Mouse (Mus musculus): Measurements from ENCODE around the gene Zmat5.
A peak's percentile ranks its signal among the peaks of the same experiment; 100 is the strongest.

The Zmat5 gene

DNA sequence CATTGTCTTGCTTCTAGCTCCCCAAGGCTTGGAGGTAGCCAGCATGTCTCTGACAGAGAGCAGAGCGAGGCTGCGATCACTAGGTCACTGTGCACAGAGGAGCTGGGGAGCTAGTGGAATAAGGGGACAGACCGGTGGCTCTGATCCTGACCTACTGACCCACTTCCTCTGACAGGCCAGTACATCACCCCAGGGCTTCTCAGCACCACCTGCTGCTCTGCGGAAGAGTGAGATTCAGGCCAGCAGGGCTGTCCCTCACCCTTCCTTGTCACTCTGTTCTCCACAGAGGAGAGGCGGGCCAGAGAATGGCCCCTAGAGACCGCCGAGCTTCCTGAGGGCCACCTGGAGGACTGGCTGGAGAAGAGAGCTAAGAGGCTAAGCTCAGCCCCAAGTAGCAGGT is 27.3 kb downstream of the Zmat5 start:
- no peak for DNase-seq (ENCODE audit: extremely low spot score, low spot score)

DNA sequence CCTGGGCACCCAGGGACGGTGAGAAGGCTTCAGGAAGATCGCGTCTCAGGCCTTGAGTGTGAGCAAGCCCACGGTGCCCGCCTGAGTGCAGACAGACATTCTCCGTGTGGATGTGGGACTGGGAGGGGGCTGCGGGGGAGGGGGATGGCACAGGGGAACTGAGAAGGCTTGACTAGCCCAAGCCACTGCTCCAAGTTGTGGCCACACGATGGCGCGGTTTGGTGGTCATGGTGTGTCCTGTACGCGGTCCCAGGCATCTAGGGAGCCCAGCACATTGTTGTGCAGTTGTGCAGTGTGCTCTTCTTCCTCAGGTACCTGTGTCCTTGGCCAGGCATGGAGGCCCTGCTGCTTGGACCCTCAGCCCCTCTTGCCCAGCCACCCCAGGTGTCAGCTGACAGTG is 29.7 kb downstream of the Zmat5 start:
- DNase-seq (ENCODE audit: extremely low spot score, low spot score): no peak

DNA sequence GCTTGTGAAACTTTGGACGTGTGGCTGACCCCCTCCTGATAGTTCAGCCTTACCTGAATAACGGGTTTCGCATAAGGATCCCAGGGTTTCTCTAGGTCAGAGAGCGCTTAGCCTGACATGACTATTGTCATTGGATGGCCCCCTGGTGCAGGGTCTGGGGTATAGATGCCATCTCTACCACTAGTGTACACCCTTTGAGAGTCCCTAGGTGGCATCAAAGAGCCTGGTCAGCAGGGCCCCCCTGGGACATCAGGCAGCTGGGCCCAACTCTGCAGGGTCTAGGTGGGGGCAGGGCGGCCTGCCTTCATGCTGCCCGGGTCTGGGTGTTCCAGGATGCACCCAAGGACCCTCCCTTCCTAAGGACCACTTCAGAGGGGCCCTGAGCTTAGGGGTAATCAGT is 31.9 kb downstream of the Zmat5 start:
- DNase-seq (ENCODE audit: extremely low spot score, low spot score): no peak

DNA sequence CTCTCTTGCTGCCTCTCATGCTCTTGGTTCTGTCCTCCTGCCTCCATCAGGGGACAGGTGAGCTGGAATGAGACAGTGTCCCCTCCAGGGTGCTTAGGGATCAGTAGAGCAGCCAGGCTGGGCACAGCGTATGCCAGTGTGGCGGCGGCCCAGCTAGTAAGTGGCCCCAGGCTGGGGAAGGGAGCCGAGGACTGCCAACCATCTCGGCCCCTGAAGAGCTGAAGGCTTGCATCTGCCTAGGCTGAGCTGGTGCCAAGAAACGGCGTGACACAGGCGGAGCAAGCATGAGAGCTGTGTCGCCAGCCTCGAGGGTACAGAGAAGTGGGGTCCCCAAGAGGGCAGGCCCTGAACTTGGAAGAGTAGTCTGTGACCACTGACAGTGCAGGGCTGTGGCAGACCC is 33.2 kb downstream of the Zmat5 start:
- no peak for DNase-seq (ENCODE audit: extremely low spot score, low spot score)

DNA sequence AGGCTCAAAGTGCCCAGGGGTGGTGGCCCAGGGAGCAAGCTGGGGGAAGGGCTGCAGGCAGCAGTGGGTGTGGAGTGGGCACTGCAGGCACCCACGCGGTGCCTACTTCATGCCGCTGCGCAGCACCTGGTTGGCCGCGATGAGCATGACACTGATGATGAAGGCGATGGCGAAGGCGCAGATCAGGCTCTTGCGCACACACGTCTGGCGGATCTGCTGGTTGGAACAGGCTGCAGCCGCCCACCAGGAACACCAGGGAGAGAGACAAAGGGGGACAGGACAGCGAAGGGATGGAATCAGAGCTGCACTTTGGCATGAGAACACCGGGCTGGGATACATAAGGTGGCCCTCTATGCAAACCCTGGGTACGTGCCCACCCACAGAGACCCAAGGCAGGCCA is 34.2 kb downstream of the Zmat5 start:
- no peak for DNase-seq (ENCODE audit: extremely low spot score, low spot score)

DNA sequence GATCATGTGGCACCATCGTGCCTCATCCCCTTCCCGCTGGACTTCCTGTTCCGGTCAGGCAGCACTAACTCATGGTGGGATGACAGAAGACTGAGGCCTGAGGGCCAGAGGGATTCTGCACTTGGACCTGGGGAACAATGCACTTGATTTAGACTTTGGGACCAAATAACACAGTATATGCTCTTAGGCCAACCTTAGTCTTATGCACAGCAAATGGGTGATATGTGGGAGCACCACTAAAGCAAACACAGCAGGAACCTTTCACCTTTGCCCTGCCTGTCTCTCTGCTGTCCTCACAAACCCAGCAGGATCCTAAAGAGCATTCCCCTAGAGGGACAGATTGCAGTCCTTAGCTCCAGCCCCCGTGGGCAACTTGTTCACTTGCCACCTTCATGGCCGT is 36.3 kb downstream of the Zmat5 start:
- no peak for DNase-seq (ENCODE audit: extremely low spot score, low spot score)

DNA sequence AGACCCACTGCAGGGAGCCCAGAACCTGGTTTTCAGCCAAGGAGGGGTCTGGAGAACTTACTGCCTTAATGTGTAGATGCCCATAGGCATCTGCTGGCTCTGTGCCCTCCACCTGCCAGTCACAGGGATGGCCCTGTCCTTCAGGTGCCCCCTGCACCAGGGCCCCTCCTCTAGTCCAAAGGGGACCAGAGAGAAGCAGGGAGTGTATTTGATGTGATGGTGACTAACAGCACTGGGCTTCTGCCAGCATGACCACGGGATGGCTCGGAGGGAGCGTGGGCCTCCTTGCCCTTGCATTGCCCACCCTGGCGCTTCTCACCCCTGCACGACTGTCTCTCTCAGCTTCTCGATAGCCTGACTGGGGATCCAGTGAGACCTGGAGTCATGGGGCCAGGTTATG is 40.2 kb downstream of the Zmat5 start:
- DNase-seq (ENCODE audit: extremely low spot score, low spot score): no peak

DNA sequence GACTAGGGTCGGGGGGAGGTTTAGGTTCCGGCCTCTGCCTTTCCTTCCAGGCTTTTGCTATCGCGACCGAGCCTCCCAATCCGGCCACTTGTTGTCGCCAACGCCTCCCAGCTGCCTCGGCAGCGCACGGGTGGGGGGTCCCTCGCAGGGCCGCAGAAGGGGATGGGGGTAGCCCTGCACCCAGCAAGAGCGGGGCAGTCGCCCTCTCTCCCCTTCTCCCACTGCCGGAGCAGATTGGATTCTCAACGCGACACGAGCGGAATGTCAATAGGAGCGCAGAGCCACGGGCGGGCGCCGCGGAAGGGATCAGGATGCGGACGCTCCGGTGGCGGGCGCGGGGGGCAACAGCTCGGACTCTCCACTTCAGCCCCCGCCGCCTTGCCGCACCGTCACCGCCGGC is 41.5 kb downstream of the Zmat5 start:
- peak; percentile 50 for DNase-seq (ENCODE audit: extremely low spot score, low spot score)

DNA sequence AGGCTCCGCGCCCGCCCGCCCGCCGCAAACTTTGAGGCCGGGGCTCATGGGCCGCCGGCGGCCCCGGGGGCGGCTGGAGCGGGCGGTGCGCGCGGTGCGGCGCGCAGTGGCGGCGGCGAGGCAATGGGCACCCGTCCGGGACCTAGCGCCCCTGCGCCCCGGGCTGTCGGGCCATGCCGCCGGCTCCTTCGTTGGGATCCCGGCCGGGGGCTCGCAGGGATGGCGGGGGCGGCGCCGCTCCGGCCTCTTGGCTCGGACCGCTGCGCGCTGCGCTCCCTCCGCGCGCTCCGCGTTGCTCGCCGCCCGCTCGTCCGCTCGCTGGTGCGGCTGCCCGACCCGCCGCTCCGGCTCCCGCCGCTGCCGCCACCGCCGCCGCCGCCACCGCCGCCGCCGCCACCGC is 42.3 kb downstream of the Zmat5 start, which contains the start of gene Cabp7:
Cabp7 (minus strand) TSS at position 46 of the 400 bp plus-strand sequence.
- DNase-seq (ENCODE audit: extremely low spot score, low spot score): peak; percentile 47

DNA sequence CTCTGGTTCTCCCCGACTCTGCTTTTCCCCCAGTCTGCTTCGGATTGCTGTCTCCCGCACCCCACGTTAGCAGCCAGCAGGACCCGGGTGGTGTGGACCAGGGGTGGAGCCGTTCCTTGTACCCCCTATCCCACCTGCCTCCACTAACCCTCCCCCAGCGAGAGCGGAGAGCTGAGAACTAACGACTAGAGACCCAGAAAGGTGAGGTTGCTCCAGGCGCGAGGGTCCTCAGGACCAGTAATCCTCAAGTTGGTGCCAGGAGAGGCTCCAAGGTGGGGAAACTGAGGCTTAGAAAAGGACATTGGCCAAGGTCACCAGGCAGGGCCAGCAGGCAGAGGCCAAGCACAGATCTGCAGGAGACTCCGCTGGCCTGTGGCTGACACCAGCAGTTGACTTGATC is 42.8 kb downstream of the Zmat5 start:
- DNase-seq (ENCODE audit: extremely low spot score, low spot score): peak; percentile 50

DNA sequence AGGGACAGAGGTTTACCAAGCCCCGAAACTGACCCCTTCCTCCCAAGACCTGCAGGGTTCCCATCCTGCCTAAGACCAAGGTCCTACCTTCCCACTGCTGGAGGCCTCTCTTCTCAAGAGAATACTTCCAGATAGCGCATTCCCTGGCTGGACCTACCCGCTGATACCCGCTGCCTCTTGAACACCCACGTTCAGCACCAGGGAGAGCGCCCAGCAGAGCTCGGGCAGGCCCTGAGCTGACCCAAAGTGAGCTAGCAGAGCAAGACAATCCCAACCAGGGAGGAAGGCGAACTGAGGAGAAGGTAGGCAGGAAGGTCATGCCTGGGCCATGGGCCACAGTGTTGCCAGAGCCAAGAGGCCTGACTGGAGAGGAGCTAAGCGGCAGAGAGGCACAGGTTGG is 45.8 kb downstream of the Zmat5 start:
- DNase-seq (ENCODE audit: extremely low spot score, low spot score): peak; percentile 78

DNA sequence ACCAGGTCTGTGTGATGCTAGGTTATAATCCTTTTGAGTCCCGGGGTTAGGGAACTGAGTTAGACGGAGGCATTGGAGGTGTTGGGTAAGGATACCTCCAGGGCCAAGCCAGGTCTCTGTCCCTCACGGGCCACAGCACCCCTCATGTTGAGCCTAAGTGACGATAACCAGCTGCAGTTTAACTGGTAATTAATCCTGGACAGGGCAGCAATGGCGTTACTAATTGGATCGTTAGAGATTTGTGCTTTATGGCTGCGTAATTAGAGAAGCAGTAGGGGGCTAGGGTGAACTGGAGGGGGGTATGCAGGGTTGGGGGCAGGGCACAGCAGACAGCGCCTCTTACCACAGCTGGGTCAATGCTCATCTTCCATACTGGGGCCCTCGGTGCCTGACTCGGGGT is 48.4 kb downstream of the Zmat5 start:
- no peak for DNase-seq (ENCODE audit: extremely low spot score, low spot score)

DNA sequence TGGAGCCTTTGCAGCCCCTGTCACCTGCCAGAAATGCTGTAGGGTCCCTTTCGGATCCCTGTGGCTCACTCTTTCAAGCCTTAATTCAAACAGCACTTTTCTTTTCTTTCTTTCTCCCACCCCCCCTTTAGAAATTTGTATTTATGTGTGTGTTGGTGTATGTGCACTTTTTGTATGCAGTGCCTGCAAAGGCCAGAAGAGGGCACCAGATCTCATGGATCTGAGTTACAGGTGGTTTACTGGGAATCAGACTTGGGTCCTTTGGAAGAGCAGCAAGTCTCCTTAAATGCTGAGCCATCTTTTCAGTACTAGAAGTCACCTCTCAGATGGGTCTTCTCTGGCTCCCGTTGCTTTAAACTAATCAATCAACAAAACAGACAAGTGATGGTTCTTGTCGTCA is 49.6 kb downstream of the Zmat5 start:
- no peak for DNase-seq (ENCODE audit: extremely low spot score, low spot score)

DNA sequence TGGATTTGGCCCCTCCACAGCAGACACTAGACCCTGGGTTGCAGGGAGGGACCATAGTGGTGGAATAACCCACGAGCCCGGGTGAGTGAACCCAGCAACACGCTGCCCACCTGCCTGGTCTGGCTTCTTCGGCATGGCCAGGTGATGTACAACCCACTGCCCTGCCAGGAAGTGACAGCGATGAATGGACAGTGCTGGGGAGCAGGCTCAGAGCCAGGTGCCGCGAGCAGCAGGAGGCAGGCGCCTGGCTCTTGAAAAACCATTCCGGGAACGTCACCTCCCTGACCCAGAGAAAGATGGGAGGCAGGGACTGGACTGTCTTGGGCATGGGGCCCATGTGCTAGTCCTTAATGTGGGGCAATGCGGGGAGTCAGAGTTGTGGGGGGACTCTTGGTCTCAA is 50.4 kb downstream of the Zmat5 start:
- no peak for DNase-seq (ENCODE audit: extremely low spot score, low spot score)

DNA sequence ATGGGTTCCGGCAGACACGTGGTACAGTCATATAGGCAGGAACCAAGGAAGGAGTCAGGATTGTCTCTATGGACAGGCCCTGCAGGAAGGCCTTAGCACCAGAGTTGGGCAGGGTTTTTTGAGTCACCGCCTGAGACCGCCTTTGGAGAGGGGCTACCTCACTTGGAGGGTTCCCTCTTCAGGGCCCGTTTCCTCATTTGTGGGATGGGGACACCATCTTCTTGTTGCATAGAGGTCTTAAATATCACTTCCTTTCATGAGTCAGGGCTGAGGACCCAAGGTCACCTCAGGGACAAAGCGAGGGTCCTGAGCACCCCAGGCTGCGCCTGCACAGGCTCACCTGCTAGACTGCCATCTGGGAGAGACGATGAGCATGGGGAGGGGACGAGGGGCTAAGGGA is 52.0 kb downstream of the Zmat5 start:
- no peak for DNase-seq (ENCODE audit: extremely low spot score, low spot score)

DNA sequence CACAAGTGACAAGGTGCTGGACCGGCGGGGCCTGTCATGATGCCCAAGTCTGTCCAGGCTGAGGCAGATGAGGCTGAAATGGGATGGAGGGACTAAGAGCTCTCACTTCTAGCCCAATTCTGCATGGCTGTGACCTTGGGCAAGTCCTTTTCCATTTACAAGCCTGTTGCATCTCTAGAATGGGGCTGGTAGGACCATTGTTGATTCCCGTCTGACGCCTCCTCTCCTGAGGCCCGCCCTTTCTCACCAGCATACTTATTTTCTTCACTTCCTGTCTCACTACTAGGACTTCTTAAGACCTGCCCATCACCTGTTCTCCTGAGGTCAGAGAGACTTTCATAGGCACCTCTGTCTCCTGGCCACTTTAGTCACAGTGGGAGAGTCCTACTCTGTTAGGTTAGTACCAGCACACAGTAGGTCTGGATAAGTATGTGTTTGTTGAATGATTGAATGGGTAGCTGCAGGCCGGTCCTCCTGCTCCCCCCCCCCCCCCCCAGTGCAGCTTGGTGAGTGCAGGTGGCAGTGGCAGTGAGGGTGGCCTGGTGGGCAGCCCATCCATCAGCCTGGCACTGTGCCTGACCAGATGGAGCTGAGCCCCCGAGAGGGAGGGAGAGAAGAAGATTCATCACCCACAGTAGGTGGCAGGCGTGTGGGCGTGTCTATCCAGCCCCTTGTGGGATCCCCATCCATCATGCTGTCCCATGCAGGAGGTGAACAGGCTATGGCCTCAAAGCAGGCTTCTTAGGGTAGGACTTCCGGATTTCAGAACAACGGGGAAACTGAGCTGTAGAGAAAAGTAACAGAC is 52.7 kb downstream of the Zmat5 start:
- DNase-seq (ENCODE audit: extremely low spot score, low spot score): peak; percentile 67

DNA sequence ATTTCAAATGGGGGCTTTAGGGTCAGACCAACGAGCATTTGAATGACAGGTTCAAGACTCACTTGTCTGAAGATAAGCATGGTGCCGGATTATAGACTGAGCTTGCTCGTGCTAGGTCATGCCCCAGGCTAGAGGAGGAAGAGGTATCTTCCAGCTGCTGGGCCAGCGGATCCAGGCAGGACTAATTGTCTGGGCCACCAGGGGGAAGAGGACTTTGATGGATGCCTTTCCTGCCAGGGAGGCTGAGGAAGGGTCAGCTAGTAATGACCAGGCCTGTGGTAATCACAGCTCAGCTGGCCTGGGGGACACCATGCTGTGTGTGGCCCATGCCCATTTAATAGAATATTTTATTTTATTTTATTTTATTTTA is 53.3 kb downstream of the Zmat5 start:
- DNase-seq (ENCODE audit: extremely low spot score, low spot score): peak; percentile 49

DNA sequence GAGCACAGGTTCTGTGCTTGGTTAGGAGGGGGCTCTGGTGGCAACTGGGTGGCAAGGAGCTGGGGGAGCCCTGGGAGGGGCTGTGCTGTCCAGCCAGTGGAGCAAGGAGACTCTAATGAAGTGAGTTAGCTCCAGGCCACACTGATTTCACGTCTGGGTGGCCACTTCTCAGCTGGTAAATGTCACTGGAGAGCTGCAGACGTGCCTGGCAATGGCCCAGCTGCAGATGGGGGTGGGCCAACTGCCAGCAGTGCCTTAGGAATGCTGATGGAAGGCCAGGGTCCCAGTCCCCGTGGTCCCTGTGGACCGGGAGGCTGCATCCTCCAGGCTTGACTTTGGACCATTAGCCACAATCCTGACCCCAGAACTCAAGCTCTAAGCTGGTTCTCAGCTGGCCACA is 56.0 kb downstream of the Zmat5 start:
- DNase-seq (ENCODE audit: extremely low spot score, low spot score): no peak

DNA sequence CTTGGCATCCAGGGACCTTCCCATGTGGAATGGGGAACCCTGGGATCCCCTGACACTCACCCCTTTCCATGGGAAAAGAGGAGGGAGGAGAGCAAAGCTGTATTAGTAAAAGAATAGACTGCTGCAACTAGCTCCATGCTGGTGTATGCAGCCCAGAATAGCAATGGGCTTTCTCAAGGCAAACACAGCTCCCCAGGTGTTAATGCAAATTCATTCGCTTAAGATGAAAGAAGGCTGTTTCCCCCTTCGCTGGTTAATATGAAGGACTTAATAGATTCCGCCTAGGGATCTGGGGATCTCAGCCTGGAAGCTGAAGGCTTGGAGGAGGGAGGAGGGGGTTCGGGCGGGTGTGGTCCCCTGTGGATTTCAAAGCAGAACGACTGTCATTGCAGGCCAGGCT is 57.5 kb downstream of the Zmat5 start:
- no peak for DNase-seq (ENCODE audit: extremely low spot score, low spot score)

DNA sequence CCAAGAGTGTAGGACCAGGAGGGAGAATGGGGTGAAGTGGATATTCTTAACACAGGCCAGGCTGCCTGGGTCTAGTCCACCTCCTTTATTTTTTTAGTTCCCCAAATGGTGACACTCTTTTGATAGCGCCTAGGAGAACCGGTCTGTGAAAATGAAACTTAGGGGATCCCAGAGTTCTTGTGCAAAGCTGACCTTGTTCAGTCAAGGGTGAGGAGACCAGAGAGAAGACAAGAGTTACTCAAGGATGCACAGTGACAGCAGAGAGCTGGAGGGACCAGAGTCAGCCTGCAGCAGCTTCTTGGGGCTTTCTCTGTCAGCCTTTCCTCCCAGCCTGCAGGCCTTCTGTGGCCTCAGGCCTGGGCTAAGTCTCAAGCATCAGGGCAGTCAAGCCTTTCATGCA is 58.0 kb downstream of the Zmat5 start:
- DNase-seq (ENCODE audit: extremely low spot score, low spot score): no peak

DNA sequence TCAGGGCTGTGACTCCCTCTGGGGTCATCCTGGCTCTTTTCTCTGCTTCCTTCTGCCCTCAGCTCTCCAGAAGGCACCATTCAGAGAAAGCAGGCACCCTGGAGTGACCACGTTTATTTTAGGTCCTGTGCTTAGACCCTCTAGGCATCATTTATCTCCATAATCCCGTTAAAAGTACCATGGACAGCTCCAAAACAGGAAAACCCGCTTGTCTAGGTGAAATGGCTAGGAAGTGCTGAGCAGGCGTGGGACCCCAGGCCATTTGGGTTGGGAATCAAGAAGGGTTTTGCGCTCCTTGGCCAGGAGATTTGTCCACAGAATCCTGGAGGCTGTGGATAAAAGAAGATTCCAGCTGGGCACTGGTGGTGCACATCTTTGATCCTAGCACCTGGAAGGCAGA is 59.2 kb downstream of the Zmat5 start:
- no peak for DNase-seq (ENCODE audit: extremely low spot score, low spot score)

DNA sequence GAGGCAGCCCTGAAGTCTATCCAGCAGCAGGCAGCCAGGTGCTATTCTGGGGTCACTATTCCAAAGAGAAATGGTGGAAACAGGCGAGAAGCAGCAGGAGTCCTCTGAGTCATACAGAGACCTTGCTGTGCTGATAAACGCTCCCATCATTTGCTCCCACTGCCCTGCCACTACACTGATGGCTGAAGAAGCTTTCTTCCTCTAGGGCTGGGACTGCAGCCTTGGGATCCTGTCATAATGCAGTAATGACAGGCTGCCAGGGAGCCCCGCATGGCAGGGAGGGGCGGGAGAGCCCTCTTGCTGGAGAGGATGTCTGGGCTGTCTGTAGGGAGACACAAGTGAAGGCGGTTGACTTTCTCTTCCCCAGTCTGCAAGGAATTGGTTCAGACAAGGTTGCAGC is 60.0 kb downstream of the Zmat5 start:
- no peak for DNase-seq (ENCODE audit: extremely low spot score, low spot score)

DNA sequence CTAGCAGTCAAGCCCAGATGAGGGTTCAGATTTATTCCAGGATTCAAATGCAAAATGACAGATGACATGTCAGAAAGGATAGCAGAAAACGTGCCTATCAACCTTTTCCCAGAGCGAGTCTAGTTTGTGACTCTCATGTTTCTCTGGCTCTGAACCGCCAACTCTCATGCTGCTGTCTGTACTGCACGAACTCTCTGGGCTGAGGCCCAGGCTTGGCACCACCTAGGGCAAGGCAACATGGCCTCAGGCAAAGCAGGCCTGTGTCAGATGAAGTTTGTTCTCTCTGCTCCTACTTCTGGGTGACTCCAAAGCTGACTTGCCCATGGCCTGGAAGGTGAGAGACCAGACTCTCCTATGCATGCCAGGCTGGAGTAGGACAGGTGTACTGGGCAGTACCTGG is 63.9 kb downstream of the Zmat5 start:
- DNase-seq (ENCODE audit: extremely low spot score, low spot score): no peak

DNA sequence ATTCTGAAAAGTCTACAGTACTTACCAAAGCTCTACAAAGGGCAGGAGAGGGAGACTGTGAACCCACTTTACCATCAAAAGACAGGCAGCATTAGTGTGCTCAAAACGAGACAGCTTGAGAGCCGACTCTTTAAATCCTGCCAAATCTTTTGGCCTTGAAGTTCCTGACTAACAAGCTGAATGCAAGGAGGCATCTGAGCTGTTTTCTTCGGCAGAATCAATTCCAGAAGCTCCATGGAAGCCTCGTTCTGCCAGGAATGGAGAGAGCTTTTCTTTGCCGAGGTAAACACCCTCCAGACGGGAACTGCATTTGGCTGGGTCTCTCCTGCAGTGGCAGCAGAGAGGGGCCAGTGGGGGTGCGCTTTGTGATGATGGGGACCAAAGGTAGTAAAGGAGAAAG is 64.8 kb downstream of the Zmat5 start:
- no peak for DNase-seq (ENCODE audit: extremely low spot score, low spot score)

All from neural tube, embryonic 10.5 days (tissue).